Mouse (Mus musculus) layer of hippocampus, adult 11-12 months (tissue): ENCODE measurements around the gene Pcdh9.
A peak's percentile ranks its signal among the peaks of the same experiment; 100 is the strongest.

ENCODE experiments used
- DNase-seq: peaks from one replicate; pipeline ENCODE4 v3.0.0; 2022; ENCODE audit warnings: low spot score

The Pcdh9 gene

DNA sequence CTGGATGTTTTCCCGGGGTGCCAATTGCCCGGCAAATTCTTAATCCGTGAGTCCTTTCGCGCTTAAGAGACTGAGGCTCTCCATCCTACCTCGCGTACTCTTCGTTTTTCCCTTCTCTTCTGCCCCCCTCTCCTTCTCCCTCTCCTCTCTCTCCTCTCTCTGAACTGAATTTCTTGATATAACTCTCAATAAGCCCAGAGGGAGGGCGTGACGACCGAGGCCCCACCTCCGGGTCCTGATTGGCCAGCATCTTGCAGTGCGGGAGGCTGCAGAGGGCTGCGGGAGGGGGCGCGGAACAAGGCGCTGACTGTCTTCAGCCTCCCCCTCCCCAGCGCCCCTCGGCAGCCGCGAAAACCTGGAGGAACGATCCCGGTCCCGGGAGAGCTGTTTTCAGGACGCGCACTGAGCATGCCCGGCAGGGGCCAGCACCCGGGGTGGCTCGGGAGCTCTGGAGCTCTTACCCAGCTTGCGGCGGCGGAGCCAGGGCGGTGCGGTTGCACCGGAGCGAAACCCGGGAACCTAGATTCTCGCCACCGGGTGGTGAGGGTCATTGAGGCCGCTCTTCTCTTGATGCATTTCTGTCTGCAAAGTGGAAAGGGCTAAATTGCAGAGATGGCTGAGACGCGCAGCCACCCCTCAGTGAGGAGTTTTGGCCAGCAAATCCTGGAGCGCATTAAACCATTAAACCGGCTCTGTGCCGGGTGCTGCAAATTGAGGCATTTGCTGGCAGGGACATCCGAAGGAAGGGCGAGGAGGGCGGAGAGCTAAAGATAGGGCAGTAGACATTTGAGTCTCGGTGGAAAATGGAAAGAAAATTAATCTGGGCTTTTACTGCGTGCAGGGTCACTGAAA, at the start of gene Pcdh9:
Pcdh9 (minus strand) TSS at position 161 of the 852 bp plus-strand sequence.
- peak; percentile 97 for DNase-seq

- DNase-seq: no peak
Observed at GRCm38 (mm10) chr14:93906928-93907327, 16.4 kb upstream of the Pcdh9 start.

GRCm38 (mm10) chr14:93898533-93898932, 8.1 kb upstream of the Pcdh9 start:
- no peak for DNase-seq

DNA sequence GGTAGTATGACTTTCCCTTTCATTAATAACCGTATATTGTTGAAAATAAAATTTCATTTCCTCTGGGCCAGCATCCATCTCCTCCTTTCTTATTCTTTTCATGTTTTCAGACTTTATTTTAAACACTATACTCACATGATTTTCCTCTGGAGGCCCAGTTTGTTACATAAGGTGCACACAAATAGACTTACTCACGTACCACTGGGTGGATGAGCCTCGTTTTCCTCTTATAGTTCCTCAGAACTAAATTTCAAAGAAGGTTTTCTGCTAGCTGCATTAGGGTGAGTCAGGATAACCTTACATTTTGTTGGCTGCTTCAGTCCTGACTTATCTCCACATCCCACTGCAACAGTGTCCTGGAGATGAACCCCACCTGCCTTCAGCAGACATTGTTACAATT, 4.7 kb upstream of the Pcdh9 start:
- DNase-seq: no peak

GRCm38 (mm10) chr14:93891371-93891746, 880 bp upstream of the Pcdh9 start:
- no peak for DNase-seq

DNA sequence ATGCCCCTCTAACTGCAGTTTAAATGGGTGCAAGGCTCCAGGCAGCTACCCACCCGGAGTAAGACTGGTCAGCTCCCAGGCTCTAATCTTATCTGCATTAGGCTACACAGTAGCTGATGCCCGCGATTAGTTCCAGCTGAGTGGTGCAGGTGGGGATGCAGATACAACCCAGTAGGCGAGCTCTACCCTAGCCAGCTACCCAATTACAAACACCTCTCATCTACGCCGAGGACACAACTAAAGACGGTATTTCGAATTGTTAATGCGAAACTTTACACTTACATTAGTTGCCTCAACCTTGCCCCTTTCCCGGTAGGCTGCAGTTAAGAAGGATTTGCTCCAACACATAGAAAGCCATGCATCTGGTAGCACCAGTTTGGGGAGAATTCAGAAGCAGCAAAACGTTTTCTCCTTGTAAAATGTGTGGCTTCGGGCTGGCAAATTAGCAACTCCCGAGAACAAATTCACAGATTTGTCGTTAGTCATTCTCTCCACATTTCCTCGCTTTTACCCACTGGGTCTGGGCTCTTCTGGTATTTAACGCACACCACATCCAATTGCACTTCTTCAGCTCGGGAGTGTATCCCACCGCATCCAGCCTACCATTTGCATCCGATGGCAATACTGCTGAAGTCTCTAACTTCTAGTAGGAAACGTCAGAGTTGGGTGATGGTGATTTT, 500 bp downstream of the Pcdh9 start:
- no peak for DNase-seq

DNA sequence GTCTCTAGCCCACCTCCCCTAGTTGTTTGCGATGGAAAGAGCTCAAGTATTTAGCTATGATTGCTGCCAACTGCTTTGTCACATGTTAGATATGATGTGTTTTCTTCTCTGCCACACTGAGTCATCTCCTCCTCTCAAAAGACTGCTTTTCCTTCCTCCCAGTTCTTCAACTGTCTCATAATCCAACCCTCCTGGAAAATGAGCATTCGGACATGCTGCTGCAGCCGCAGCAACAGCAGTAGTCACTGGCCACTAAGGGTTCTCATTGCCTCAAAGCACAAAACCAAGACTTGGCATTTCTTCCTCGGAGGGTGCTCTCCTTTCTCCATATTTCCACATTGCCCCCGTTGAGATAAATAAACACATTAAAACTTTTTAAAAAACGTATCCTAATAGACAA, 1.2 kb downstream of the Pcdh9 start:
- no peak for DNase-seq

DNA sequence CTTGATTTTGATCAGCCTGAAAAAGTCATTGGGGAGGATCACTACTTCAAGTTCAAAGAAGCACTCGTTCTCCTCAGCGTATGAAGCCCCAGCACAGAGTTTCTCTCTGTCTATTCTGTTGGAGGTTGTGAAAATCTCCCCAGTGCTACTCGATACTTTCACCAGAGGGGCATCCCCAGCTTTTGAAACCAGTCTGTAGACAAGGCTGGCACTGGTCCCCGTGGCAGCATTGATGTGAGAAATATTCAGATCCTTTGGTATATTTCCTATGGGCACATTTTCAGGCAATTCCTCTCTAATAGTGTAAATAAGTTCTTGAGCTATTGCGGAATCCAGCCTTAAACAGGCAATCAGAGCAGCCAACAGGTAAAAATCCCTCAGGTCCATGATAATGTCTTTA, 2.1 kb downstream of the Pcdh9 start:
- DNase-seq: no peak

DNA sequence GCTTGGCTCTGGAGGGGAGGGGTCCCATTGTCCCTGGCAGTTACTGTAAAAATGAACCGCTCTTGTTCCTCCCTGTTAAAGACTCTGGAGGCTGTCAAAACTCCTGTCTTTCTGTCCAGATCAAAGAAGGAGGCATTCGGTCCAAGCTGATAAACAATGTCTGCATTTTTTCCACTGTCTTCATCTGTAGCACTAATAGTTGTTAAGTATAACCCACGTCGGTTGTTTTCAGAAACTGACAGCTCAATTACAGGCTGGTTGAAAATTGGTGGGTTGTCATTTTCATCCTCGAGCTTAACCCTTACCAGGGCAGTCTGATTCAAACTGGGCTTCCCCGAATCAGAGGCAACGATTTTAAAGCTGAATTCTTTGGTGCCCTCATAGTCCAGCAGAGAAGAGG, 3.4 kb downstream of the Pcdh9 start:
- no peak for DNase-seq

- DNase-seq: no peak
Observed at GRCm38 (mm10) chr14:93885551-93886084, 4.9 kb downstream of the Pcdh9 start.

DNA sequence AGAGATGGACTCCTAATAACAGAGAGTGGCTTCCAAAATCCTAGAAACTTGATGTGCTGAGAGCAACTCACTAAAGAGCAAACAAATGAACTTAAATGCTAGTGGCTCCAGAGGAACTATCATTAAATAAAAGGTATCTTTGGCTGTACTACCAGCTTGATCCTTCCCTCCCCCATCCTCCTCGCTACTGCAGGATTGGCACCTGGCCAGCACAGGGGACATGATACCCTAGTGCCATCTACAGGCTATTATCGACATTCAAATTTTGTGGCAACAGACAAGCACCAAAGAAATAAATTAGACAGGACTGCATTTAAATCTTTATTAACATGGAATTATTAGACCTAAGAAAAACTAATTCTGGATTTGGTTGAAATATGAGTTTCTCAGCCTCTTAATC, 6.0 kb downstream of the Pcdh9 start:
- peak; percentile 80 for DNase-seq

- DNase-seq: no peak
Observed at GRCm38 (mm10) chr14:93880071-93880470, 10.4 kb downstream of the Pcdh9 start.

GRCm38 (mm10) chr14:93875968-93876367, 14.5 kb downstream of the Pcdh9 start:
- DNase-seq: no peak

- no peak for DNase-seq
Observed at GRCm38 (mm10) chr14:93868211-93868610, 22.3 kb downstream of the Pcdh9 start.

- no peak for DNase-seq
Observed at GRCm38 (mm10) chr14:93858069-93858468, 32.4 kb downstream of the Pcdh9 start.

DNA sequence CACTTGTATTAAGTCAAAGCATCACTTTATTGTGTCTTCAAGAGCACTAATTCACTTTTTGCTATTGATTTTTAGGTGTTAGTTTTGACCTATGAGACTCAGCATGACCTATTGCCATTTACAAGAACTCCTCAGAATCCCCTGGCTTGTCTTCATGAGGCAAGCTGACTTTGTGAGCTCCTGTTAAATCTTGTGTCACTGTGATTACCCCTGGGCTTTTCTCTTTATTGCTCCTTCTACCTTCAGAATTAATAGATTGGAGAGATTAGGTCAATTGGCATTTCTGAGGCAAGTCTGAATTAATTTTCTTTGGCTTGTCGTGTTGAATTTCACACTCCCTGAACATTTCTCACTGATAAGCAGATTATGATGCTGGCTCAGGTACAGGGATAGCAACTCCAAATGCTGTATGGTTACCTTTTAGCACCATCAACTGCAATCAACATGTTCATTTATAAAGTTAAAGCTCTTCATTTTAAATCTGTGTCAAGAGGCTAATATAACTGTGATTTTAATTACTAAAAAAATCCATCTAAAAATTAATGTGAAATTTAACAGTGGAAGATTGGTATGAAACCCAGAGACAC, 44.3 kb downstream of the Pcdh9 start:
- DNase-seq: no peak

- no peak for DNase-seq
Observed at GRCm38 (mm10) chr14:93842686-93843288, 47.7 kb downstream of the Pcdh9 start.

DNA sequence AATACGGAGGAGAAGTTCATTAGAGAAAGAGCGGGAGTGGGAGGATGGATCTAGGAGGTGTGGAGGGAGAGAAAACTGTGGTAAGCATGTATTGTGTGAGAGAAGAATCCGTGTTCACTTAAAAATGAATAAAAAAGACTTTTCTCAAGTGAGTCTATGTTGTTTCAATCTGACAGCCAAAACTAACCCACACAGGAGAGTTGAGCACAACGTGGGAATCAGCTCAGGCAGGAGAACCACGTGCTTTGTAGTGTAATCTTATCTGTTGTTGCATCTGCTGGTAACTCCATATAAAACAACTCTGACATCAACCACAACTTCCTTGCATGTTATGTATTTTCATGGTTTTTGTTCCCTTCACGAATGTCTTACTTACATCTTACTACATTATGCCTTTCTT, 58.0 kb downstream of the Pcdh9 start:
- DNase-seq: no peak

DNA sequence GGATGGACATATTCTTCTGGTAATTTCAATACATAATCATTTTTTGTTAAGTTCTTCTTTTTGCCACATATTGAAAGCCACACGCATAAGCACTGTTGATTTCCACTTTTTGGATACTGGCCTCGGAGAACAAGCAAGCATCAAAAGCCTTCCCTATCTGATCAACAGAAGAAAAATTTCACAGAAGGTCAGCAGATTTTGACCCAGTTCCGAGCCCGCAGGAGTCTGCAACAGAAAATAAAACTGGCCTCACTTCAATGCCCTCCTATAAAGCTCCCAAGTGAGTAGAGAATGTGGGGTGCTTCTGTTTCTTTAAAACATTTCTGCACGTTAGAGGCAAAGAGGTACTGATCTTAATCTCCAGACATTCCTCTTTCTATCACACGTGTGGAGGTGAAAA, 63.3 kb downstream of the Pcdh9 start:
- DNase-seq: no peak

GRCm38 (mm10) chr14:93826042-93826462, 64.4 kb downstream of the Pcdh9 start:
- DNase-seq: no peak

- DNase-seq: no peak
Observed at GRCm38 (mm10) chr14:93818845-93819244, 71.6 kb downstream of the Pcdh9 start.

DNA sequence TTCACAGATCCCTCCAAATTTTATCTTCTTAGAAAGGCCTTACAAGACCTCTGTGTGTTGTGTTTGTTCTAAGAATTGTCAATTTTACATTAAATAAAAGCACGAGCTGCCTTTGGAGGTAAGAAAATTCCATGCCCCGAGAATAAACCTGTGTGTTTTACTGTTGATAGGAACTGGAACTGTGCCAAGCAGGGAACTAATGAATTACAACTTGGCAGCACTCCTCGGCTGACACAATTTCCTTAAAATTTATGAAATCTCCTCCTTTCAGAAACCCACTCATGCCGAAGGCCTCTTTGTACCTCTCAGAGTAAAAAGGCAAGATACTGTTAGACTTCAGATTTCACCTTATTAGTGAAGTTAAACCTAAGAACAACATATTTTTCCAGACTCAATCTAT, 72.9 kb downstream of the Pcdh9 start:
- DNase-seq: no peak
